Mouse (Mus musculus) megakaryocyte, embryonic 14.5 days (primary cell): ENCODE measurements around the gene Grasp.

ENCODE experiments used
- FLI1 ChIP-seq: IDR thresholded peaks from 2 replicates; pipeline ENCODE4 v1.6.1; 2012; ENCODE audit warnings: low read length, inconsistent platforms, mixed read lengths
- GATA1 ChIP-seq: IDR thresholded peaks from 3 replicates; pipeline ENCODE4 v1.6.1; 2012; ENCODE audit warnings: mixed read lengths, low read length, inconsistent platforms, borderline replicate concordance

DNA sequence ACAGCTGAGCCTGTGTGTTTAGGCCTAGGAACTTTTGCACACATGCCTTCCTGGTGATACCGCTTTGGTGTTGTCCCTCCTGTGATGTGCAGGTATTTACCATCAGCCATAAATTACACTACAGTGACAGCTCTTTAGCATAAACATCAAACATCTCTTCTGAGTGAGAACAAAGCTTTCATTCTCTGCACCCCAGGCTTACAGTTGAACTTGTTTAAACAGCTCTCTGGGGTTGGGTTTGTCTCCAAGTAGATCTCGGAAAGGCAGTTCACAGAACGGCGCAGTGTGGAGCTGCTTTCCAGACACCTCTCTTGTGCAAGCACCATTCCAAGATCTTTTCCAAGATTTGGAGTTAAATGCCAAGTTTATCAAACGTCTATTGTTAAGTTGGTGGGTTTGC lies 41.3 kb upstream of the Grasp start:
- TF ChIP-seq GATA1 (no peak), FLI1 (no peak)
